Mouse (Mus musculus) forebrain, embryonic 16.5 days (tissue): ENCODE results near the gene Irx4. TPM values are rescaled to one million over a fixed set of nuclear protein-coding genes. Genes with fewer than 3 reads are reported as not detected.

Source experiments
- ATAC-seq: fragments of 200-750 bp; cut with Nextera tagmentation; 2 replicates; pipeline ENCODE4 v1.8.0; 2017; ENCODE audit warnings: mild to moderate bottlenecking, moderate library complexity
- H3K27ac ChIP-seq: fragments of 300-500 bp; sonication (generic); 2 replicates; pipeline ENCODE4 v1.5.1; 2014; ENCODE audit warnings: low read length, control low read depth
- H3K27me3 ChIP-seq: fragments of 300-500 bp; sonication (generic); replicated peaks from 2 replicates; pipeline ENCODE4 v1.6.1; 2014; ENCODE audit warnings: low read length; ENCODE audit not compliant: control insufficient read depth, insufficient read depth
- H3K36me3 ChIP-seq: fragments of 300-500 bp; sonication (generic); 2 replicates; pipeline ENCODE4 v1.6.1; 2014; ENCODE audit not compliant: control insufficient read depth, insufficient read depth
- H3K4me1 ChIP-seq: fragments of 300-500 bp; sonication (generic); replicated peaks from 2 replicates; pipeline ENCODE4 v1.6.1; 2014; ENCODE audit warnings: low read length; ENCODE audit not compliant: control insufficient read depth, insufficient read depth
- H3K4me2 ChIP-seq: fragments of 300-500 bp; sonication (generic); 2 replicates; pipeline ENCODE4 v1.6.1; 2014; ENCODE audit warnings: mild to moderate bottlenecking, low read length, control low read depth
- H3K4me3 ChIP-seq: fragments of 300-500 bp; sonication (generic); replicated peaks from 2 replicates; pipeline ENCODE4 v1.5.1; 2014; ENCODE audit warnings: mild to moderate bottlenecking, low read length, control low read depth
- H3K9ac ChIP-seq: fragments of 300-500 bp; sonication (generic); replicated peaks from 2 replicates; pipeline ENCODE4 v1.6.1; 2014; ENCODE audit warnings: low read depth, low read length, control low read depth
- H3K9me3 ChIP-seq: fragments of 300-500 bp; sonication (generic); 2 replicates; pipeline ENCODE4 v1.6.1; 2016; ENCODE audit warnings: low read length; ENCODE audit not compliant: control insufficient read depth
- WGBS: fragments of 180-500 bp; shearing (Covaris S2); extraction: QIAGEN DNeasy Blood & Tissue Kit; methylation state at CpG from one replicate; pipeline ENCODE4 v1.1.7; 2014; 5-methylcytosine and 5-hydroxymethylcytosine counted together
- polyA plus RNA-seq: library from polyadenylated mRNA; unstranded; fragments of >200 nt; fragmentation: Nextera tagmentation; extraction: Ambion mirVana; gene quantifications from 2 replicates; pipeline ENCODE4 v1.2.1, GENCODE M21; 2015

Irx4 gene
- polyA plus RNA-seq, 1 experiment from 2014 or later: not detected

DNA sequence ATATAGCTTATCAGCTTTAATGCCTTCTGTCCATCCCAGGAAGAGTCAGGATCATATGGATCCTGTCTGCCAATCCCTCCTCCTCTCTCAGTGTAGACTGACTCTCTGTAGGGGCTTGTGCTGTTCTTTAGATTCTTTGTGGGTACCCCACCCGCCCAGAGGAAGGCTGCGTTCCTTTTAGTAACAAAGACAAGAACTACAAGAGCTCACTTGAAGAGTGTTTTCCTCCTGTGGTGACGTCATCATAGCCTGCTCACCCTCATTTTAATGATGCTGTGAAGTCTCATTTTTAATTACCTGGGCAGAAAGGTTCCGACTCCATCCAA, 45.8 kb downstream of the Irx4 start:
- Histone ChIP-seq H3K27me3 (no peaks in the 10 kb centered on the region), H3K4me3 (no peak overlapping the region), H3K27ac (no peak overlapping the region), H3K4me1 (no peaks in the 10 kb centered on the region), H3K9ac (no peak overlapping the region), H3K36me3 (no peaks in the 10 kb centered on the region), H3K9me3 (no peaks in the 10 kb centered on the region), H3K4me2 (no peak overlapping the region)
- WGBS: 13% methylated on average over 4 of the region's 4 CpGs
- ATAC-seq: no peak

- Histone ChIP-seq H3K27ac (no peak overlapping the region), H3K4me2 (no peak overlapping the region), H3K4me1 (no peaks in the 10 kb centered on the region), H3K27me3 (no peaks in the 10 kb centered on the region), H3K9me3 (no peaks in the 10 kb centered on the region), H3K36me3 (no peaks in the 10 kb centered on the region), H3K9ac (no peak overlapping the region), H3K4me3 (no peak overlapping the region)
- WGBS: 34% methylated on average over 4 of the region's 4 CpGs
- no peak for ATAC-seq
These were observed 46.2 kb downstream of the Irx4 start for GRCm38 (mm10) chr13:73306430-73306829.

GRCm38 (mm10) chr13:73310183-73310929, 50.1 kb downstream of the Irx4 start:
- no peaks in the 10 kb centered on the region for H3K9me3 ChIP-seq
- H3K27ac ChIP-seq: no peak overlapping the region
- 22% methylated on average over 8 of the region's 8 CpGs for WGBS
- H3K9ac ChIP-seq: no peak overlapping the region
- H3K4me1 ChIP-seq: no peaks in the 10 kb centered on the region
- no peak overlapping the region for H3K4me3 ChIP-seq
- no peaks in the 10 kb centered on the region for H3K36me3 ChIP-seq
- H3K4me2 ChIP-seq: no peak overlapping the region
- peak; percentile 47; the same call in 1 of the 2 replicates for ATAC-seq
- H3K27me3 ChIP-seq: no peaks in the 10 kb centered on the region

Other genes with a start within 250 kb of the Irx4 start
- 92.2 and 93.9 TPM in 2 replicates for gene Mrpl36, start 68.0 kb downstream of the Irx4 start, polyA plus RNA-seq
- gene Ndufs6, start 68.1 kb downstream of the Irx4 start, polyA plus RNA-seq: 313 and 333 TPM in 2 replicates
- 62.3 and 64.7 TPM in 2 replicates for gene Lpcat1, start 206.7 kb downstream of the Irx4 start, polyA plus RNA-seq